Mouse (Mus musculus) Muller cell, postnatal 12 days (primary cell): ENCODE measurements around the gene Atp5d.

ENCODE experiments used
- DNase-seq: peaks from one replicate; pipeline ENCODE4 v3.0.0-alpha.2; 2015; ENCODE audit errors: inconsistent ontology term

Atp5d gene

DNA sequence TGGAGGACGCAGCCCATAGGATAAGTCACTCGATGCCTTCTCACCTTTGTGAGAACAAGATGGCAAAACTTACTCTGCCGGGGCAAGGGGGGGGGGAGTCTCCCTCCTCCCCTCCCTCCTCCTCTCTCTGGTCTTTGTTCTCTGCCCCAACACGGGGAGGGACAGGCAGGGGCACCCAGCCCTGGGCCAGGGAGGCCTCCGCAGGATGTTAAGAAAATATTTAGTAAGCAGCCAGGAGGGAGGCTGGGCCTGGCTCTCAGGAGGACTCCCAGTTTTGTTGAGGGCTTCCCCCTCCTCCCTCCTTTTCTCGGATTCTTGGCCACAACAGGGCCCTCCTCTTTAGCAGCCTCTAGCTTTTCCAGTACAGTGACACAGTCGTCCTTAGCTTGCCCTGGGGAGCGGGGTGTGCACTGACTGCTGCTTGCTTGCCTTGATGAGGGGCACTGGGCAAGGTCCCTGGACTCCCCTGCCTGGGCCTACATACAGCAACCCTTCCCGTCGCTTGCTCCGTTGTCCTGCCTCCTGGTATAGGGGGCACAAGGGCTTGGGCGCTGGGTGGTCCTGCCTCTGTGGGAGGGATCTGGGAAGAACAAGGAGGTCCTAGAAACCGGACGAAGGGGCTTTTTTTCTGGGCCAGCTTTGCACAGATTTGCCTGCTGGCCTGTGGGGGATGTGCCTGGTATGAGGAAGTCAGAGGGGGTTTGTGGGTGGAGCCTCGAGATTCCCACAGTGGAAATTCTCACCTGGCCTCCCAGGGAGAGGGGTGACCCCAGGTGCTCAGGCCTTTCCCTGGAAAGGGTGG is 13.8 kb downstream of the Atp5d start:
- peak; percentile 89 for DNase-seq

DNA sequence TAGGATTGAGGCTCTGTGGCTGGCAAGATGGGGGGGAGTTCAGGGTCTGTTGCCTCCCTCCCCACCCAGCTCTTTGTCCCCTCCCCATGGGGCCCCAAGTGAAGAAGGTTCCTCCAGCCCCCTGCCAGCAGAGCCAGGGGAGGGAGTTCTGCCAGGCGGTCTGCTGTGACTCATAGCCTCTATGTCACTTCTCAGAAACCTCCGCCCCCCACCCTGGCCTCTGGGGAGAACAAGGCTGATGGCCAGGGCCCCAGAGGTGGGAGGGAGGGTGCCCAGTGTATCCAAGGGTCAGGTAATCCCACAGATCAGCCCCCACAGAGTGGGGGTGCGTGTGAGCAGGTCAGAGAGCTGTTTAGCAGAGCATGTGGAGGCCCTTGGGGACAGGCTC is 14.4 kb downstream of the Atp5d start:
- peak; percentile 92 for DNase-seq

DNA sequence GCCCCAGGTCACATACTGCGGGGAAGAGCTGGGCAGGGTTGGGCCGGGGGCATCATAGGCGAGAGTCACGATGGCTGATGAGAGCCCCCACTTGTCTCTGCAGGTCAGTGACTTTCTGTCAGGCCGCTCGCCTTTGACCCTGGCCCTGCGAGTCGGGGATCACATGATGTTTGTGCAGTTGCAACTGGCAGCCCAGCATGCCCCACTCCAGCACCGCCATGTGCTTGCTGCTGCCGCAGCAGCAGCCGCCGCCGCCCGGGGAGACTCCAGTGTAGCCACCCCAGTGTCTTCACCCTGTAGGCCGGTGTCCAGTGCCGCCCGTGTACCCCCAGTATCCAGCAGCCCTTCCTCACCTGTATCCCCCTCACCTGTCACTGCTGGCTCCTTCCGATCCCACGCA is 15.3 kb downstream of the Atp5d start:
- no peak for DNase-seq

DNA sequence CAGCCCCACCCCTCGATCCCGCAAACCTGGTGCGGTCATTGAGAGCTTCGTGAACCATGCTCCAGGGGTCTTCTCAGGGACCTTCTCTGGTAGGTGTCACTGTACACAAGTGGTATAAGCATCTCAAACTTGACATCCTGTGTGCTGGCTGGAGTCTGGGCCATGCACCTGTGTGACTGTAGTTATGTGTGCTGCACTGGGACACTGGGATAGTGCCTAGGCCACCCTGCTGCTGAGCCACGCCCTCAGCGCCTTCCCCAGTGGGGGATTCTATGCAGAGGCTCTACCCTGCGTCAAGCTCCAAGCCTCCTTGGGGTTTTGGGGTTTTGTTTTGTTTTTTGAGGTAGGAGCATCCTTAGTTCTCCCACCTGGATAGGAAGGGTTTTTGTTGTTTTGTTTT is 16.0 kb downstream of the Atp5d start:
- DNase-seq = no peak

DNA sequence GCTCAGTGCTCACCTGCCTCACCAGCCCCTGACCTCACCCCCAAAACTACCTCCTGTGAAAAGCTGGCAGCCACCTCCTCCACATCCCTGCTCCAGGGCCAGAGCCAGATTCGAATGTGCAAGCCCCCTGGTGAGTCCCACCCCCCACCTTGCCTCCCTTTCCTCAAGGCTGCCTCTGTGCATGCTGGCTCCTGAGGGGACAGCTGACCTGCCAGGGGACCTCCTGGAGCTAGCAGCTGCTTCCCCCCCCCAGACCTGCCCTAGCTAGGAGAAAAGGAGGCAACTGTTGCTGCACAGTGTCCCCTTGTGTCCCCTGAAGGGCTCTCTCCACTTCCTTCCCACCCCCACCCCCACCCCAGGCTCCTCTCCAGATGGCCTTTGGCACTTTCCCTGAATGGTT is 16.8 kb downstream of the Atp5d start:
- DNase-seq = no peak

DNA sequence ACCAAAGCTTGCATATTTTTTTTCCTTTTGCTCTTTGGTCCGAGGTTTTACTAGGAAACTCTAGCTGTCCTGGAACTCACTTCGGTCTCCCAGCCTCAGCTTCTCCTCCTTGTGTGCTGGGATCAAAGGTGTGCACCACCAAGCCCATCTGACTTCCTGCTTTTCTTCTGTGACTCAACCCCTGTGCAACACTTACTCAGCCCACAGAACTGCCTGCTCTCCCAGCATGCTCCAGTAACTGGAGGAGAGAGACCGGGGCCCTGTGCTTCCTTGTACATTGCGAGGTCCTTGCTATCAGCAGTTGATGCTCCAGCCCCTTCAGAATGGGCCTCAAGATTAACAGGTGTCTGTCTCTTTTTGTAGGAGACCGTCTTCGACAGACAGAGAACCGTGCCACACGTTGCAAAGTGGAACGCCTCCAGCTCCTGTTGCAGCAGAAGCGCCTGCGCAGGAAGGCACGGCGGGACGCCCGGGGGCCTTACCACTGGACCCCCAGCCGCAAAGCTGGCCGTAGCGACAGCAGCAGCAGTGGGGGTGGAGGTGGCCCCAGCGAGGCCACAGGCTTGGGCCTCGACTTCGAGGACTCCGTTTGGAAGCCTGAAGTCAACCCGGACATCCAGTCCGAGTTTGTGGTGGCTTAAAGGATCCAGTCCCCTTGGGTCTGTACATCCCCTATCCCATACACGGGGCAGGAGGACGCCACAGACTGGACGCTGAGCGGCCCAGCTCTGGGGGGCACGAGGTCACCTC is 17.7 kb downstream of the Atp5d start:
- no peak for DNase-seq

DNA sequence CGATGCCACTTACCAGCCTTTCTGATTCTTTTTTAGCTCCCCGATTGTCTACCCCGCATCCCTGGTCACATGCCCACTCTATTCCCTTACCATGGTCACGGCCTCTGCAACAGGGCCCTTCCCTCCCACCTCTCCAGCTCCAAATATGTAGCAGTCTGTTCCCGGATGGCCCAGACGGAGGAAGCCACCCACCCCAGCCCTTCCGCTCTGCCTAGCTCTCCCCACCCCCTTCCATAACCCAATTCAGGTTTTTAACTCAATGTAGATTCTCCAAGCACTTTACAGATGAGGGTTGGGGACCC is 18.3 kb downstream of the Atp5d start:
- no peak for DNase-seq

DNA sequence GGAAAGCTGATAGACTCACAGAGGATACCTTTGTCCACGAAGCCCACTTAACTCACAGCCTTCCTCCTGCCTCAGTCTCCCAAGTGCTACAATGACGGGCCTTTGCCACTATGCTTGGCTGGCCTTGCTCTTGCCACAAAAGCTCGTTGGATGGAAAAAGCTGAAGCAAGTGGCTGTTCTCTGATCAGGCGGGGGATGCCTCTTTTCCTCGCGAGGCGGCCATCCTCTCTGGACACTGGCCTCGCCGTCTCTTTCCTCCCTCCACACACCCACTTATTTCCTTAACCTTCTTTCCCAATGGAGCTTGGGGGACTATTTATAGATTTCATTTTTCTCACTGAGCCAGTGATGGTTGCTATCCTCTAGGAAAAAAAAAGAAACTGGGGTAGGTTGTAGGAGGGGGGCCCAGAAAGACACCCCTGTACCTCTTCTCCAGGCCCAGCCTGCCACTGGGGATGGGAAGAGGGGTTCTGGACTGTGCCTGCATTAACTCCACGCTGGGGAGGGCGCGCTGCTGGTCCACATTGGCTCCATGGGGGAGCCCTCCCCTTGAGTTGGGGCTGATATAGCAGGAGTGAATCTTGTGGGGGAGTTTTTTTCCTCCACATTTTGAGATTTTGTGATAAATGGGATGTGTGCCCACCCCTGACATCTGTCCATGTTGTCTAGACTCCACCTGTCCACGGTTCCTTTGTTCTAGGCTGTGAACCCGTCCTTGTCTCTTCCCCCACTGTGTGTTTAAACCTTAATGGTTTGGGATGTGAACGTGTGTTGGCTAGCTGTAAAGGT is 18.9 kb downstream of the Atp5d start:
- no peak for DNase-seq

DNA sequence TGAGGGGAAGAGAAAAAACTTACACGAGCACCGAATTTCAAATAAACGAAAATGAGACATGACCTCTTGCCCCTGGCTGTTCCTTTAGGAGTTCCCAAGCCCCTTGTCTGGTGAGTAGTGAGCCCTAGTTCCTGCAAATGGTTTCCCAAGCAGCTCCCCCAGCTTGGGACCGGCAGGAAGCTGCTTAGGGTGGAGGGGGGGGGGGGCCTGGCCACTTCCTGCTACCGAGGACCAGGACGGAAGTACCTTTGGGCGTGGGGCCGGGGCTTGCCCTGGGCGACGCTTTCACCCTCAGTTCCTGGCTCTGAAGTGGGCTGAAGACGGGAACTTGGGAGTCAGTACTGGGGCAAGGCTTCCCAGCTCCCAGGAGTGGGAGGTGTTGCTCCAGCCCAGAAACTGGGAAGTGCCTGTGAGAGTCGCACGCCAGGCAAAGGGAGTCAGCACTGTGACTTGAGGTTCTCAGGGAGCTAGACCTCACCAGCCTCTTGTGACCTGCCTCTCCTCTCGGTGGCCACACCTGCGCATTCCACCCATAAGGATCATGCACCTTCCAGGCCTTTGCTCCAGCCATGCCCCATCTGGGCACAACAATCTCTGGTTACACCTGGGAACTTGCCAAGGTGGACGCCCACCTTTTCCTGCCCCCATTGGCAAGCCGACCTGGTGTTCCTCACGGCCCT is 20.0 kb downstream of the Atp5d start:
- peak; percentile 69 for DNase-seq

DNA sequence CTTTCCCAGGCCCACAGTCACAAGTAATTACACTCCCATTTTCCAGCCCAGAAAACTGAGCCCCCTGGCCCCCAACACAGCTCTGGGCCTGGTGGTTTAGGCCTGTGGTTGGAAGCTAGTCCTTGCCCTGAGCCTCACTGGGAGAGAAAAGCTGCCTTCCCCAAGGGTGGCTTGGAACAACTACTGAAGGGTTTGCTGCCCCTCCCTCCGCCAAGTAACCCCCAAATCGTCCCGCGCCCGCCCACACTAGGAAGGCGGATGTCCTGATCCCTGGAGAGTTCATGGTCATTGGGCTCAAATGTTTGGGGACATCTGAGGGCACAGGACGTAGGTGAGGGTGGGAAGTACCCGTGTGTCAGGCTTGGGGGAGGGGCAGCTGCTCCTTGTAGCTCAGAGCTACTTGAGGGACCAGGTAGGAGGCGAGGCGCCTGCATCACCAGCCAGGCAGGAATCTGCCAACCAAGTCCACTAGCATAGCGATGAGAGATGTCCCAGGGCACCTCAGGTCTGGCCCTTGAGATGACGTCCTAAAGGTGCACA is 20.7 kb downstream of the Atp5d start:
- DNase-seq = no peak

DNA sequence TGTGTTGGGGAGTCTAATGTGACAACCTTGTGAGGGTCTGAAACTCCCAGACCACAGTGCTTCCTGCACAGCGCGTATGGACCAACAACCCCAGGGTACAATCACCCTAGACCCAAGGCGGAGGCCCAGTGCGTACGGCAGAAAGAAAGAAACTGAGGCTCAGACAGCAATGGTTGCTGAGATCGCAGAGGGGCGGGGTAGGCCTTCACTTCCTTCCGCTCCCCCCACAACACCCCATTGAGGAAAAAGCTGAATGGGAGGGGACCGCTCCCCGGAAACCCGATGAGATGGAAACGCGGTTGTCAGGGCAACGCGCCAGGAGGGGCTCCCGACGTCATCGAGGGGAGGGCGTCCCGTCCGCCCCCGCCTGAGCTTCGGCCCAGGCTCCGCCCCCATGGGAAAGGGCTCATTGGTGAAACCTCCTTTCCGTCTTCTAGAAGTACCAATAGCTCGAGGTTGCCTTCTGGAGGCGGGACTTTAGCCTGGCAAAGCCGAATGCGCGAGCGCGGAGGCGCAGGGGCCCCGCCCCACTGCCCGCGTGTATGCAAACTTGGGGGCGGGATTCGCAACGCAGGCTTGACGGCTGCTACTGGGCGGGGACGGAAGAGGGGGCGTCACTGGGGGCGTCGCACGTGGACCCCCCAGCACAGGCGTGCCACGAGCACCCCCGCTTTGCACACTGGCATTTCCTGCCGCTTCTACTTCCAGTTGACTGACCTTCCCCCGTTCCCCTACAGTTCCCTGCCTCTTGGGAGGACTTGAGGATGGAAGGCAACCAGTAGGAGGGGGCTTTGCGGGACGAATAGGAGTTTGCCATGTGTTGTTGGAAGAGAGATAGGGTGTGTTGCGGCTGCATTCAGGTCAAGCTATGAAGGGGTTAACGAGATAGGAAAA is 21.4 kb downstream of the Atp5d start:
- DNase-seq = peak; percentile 100

DNA sequence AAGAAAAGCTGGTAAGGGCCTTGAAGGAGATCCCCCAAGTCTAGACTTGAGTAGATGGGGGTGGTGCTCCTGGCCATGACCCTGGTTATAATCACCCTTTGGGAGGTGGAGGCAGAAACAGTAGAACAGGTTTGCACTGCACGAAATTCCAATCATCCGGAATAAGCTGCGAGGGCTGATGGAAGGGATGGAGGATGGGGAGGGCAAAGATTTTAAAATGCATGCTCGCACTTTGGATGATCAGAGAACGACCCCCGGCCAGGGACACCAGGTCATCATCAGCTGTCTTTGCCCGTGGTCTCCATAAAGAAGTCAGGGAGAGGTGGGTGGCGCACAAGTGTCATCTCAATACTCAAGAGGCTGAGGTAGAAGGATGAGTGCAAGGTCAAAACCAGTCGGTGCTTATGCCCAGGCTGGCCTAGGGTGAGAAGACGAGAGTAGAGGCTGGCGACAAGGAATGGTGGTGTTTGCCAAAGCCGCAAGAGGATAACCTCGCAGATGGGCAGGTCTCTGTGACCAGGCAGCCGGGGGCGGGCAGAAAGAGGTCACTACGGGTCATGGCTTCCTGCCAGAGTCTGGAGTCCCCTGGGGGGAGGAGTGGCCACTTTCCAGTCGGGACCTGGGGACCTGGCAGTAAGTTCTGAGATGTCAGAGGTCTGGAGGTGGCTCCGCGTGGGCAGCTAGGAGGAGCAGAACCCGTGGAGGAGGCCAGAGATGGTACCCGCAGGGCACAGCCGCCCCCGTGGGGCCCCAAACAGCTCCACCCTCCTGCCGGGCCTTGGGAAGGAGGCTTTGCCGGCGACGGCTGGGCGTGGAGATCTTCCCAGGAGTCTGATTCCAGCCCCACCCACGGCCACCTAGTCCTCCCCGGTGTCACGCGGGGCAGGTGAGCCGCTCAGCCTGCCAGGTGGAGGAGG is 22.3 kb downstream of the Atp5d start:
- peak; percentile 98 for DNase-seq

DNA sequence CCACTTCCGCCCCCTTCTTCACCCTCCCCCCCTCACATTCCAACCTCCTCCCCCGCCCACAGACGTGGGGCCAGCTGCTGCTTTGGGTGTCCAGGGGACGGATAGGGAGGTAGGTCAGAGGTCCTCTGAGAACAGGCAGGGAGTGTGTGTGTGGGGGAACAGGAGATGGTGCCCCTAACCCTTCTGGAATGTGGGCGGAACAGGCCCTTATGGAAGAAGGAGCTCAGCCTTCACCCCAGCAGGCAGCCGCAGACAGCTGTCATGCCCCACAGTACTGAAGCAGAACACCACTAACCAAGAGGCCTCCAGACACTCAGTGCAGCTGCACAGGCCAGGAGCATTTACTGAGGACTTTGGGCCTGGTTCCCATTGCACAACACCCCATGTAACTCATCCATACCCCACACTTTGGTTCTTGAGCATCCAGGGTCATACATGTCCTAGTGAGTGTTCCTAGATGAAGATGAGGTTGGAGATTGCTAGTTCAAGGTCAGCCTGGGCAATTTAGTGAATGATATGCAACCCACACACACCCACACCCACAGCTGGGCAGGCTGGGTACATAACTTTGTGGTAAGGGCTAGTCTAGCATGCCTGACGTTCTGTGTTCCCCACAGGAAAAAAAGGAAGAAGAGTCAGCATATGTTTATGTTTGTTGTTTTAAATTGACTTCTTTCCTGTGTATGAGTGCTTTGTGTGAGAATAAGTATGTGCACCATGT is 23.2 kb downstream of the Atp5d start:
- peak; percentile 85 for DNase-seq

DNA sequence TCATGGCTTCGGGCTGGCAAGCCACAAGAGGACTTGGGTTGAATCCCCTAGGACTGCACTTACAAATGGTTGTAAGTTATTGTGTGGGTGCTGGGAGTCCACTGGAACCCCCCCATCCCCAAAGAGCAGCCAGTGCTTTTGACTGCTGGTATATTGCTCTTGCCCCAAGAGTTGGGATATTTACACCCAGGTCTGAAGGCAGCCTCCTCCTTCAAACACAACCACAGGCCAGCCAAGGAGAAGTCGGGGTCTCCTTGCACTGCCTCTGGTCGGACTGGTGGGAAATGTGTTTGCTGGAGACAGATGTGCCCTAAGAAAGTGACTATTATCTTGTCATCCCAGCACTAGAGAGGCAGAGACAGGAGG is 23.8 kb downstream of the Atp5d start:
- no peak for DNase-seq

DNA sequence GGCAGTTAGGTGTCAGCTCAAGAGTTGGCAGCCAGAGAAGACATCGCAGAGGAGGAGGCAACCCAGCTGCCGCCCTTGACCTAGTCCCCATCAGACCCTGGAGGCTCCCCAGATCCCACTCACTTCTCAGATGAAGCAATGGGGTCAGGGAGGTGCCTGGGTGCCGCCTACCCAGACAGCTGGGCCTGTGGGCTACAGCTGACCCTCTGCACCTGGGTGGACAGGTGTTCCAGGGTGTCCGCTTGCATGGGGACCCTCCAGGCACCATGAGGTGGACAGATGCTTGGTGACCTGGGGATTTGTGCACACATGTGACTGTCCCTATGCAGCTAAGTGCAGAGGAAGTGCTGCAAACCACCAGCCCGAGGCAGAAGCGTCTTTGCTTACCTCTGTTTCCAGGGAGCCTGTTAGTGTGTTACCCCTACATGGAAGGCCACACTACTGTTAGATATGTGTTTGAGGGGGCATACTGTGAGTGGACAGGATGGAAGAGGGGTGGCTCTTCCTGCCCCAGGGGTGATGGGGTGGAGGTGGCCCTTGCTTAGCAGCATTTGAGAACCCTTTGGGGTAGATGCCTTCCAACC is 24.4 kb downstream of the Atp5d start:
- no peak for DNase-seq

DNA sequence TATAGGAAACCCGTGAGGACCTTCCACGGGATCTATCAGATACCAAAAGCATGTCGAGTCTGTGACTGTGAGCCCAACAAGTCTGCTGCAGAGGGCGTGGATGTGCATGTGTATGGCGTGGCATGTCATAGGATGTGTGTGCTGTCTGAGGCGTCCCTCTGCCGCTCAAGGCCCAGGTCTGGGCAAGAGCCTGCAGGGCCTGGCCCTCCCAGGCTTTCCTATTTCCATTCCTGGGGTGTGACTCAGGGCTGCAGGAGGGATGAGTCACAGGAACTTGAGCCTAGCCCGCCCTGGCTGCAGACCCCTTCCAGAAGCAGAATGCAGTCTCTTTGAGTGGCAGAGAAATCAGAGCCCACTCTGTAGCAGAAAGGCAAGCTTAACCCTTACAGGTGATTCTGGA is 25.3 kb downstream of the Atp5d start:
- peak; percentile 91 for DNase-seq

DNA sequence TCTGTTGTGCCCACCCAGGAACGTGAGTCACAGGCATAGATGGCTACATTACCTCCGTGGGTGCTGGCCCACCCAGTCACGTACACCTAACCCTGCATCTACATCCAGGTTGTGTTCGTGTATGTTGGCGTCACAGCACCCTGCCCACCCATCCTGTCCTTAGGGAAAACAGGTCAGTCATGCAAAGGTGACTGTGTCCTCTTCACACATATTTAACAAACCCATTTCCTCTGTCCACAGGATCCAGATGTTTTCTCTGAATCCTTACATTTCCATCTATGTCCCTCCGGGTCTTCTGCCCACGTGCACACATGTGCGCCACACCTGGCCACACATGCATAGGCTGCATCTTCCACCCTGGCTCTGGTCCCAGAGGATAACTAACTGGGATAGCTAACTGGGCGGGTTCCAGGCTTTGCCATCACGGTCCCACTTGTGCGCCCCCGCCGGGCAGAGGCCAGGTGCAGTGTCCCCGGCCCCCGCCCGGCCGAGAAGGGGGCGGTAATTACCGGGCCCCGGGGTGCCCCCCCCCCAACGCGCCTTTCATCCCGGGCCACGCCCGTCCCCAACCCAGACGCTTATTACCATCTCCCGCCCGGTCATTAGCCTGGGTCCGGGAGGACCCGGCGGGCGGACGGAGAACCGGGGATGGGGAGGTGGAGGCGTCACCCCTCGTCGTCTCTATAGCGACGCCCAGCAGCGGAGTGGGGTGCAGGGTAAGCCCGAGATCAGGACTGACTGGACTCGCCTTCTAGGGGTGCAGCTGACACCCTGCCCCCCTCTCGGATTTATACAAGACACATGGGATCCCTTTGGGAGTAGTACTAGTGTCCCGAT is 25.9 kb downstream of the Atp5d start:
- no peak for DNase-seq

DNA sequence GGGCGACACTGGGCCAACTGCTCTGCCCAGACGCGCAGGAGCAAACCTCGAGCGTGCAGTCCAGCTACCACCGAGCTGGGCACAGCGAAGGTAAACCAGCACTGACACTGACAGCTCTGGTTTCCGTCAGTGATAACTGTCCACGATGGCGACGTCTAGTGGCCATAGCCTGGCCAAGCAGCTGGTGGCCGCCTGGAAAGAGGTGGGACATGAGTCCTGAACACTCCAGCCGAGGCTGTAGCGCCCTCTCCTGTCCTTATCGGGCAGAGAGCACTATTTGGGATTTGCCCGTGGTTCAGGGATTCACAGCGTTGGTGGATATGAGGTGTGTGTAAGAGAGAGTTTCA is 26.5 kb downstream of the Atp5d start:
- peak; percentile 91 for DNase-seq
